Mouse (Mus musculus): ENCODE results near the gene Sde2. TPM values are rescaled to one million over a fixed set of nuclear protein-coding genes. Genes with fewer than 3 reads are reported as not detected.

The Sde2 gene
- 32.1 and 32.9 TPM in 2 replicates for polyA plus RNA-seq (2015; fragmentation: Nextera tagmentation; extraction: Ambion mirVana)

DNA sequence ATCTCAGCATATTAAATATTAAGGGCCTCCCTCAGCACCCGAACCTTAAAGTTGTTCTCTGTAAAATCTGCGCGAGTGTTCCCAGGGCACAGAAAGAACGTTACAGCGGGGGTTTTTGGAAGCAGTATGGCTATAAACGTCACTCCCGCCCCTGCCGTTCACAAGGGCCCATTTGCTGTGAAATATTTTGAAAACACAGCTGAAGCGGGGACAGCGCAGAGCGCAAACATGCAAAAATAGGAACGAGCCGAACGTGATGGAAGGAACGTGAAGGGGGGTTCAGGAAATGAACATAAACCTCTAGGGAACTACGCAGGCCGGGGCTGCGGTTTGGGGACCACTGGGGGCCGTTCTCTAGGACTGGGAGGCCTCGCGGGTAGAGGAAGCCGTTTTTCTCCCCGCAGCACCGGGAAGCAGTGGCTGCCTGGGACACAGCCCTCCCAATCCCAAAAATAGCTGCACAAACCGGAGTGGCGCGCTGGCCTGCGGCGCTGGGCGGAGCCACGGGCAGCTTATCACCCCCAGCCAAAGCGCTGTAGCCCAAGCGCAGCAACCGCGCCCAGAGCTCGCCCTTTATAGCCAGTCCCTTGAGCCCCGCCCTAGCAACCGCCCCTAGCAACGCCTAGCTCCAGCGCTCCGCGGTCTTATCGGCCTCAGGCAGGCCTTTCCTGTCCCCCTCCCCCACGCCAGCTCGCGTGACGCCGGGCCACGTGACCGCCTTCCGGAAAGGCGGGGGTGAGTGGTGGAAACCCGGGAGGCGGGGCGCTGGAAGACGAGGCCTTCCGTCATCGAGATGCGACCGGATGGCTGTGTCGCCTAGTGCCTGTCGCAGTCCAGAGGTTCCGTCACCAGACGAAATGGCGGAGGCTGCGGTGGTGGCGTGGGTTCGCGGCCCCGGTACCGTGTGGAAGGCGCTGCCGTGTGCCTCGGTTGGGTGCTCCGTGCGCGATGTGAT lies at the start of gene Sde2:
TSS of gene Sde2 (plus strand) at position 812 of the 955 bp plus-strand sequence.
- H3K4me3 ChIP-seq (ENCODE audit: low read depth, low read length): peak within 1 kb of the TSS; percentile 84
- ATAC-seq: peak; percentile 94
- peaks cover 36% of the 10 kb centered on the region for H3K4me1 ChIP-seq (ENCODE audit: control insufficient read depth, insufficient read depth, low read length)
- H3K9ac ChIP-seq (ENCODE audit: low read depth, low read length): peak within 1 kb of the TSS; percentile 87
- WGBS: under 1% methylated on average over 77 of the region's 77 CpGs
- H3K36me3 ChIP-seq (ENCODE audit: control insufficient read depth, insufficient read depth, low read length): no peaks in the 10 kb centered on the region
- peak within 1 kb of the TSS; percentile 87 for H3K4me2 ChIP-seq (ENCODE audit: low read length)
- H3K27me3 ChIP-seq (ENCODE audit: control insufficient read depth, insufficient read depth, low read depth, low read length): no peaks in the 10 kb centered on the region
- H3K9me3 ChIP-seq (replicated peaks; ENCODE audit: control insufficient read depth, low read length, poor library complexity, severe bottlenecking): no peaks in the 10 kb centered on the region
- H3K27ac ChIP-seq (ENCODE audit: low read length): peak within 1 kb of the TSS; percentile 99

DNA sequence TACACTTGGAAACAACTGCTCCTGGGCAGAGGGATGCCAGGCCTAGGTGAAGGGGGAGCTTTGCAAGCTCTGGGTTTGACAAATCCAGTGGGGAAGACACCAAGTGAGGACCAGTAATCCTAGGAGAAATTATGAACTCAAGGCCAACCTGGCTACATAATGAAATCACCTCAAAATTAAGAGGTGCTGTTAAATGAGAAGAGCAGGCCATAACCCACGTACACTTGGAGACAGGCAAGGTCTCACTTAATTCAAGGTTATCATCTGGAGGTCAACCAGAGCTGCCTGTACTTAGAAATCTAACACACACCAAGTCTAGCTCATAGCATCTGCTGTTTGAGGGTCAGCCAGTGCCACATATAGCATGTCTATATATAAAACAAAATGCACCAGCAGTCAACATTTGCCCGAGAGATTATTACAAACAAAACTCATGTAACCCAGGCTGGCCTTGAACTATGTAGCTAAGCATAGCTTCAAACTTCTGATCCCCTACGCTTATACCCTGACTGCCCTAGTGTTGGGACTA lies 49.4 kb upstream of the Sde2 start:
- Histone ChIP-seq H3K4me1 (ENCODE audit: control insufficient read depth, insufficient read depth, low read length) (no peaks in the 10 kb centered on the region), H3K27me3 (ENCODE audit: control insufficient read depth, insufficient read depth, low read depth, low read length) (no peaks in the 10 kb centered on the region), H3K9me3 (replicated peaks; ENCODE audit: control insufficient read depth, low read length, poor library complexity, severe bottlenecking) (no peaks in the 10 kb centered on the region), H3K27ac (ENCODE audit: low read length) (no peak overlapping the region), H3K36me3 (ENCODE audit: control insufficient read depth, insufficient read depth, low read length) (peaks cover 29% of the 10 kb centered on the region), H3K4me3 (ENCODE audit: low read depth, low read length) (no peak overlapping the region), H3K4me2 (ENCODE audit: low read length) (no peak overlapping the region), H3K9ac (ENCODE audit: low read depth, low read length) (no peak overlapping the region)
- WGBS: 91% methylated on average over 3 of the region's 3 CpGs
- ATAC-seq: peak; percentile 46; the same call in 1 of the 2 replicates

DNA sequence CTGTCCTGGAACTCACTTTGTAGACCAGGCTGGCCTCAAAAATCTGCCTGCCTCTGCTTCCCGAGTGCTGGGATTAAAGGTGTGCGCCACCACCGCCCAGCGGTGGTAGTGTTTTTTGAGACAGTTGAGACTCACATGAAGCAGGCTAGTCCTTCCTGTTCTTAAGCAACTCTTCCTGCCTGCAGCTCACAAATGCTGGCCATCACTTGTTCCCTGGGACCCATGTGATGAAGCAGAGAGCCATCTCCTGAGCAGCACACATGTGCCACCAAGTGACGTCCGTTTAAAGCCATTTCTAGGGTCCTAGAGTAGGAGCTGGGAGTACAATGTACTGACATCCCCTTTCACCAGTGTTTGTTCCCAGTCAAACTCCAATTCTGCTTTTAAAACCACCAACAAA lies 47.0 kb upstream of the Sde2 start:
- 90% methylated on average over 6 of the region's 6 CpGs for WGBS
- H3K27ac ChIP-seq (ENCODE audit: low read length): no peak overlapping the region
- H3K27me3 ChIP-seq (ENCODE audit: control insufficient read depth, insufficient read depth, low read depth, low read length): no peaks in the 10 kb centered on the region
- no peak for ATAC-seq
- no peak overlapping the region for H3K4me3 ChIP-seq (ENCODE audit: low read depth, low read length)
- no peak overlapping the region for H3K9ac ChIP-seq (ENCODE audit: low read depth, low read length)
- H3K4me2 ChIP-seq (ENCODE audit: low read length): no peak overlapping the region
- peaks cover 38% of the 10 kb centered on the region for H3K36me3 ChIP-seq (ENCODE audit: control insufficient read depth, insufficient read depth, low read length)
- peaks cover 9% of the 10 kb centered on the region for H3K4me1 ChIP-seq (ENCODE audit: control insufficient read depth, insufficient read depth, low read length)
- H3K9me3 ChIP-seq (replicated peaks; ENCODE audit: control insufficient read depth, low read length, poor library complexity, severe bottlenecking): no peaks in the 10 kb centered on the region

GRCm38 (mm10) chr1:180808831-180809230 lies 42.1 kb upstream of the Sde2 start:
- 63% methylated on average over 5 of the region's 5 CpGs for WGBS

GRCm38 (mm10) chr1:180810976-180811375 lies 40.0 kb upstream of the Sde2 start:
- no peaks in the 10 kb centered on the region for H3K9me3 ChIP-seq (replicated peaks; ENCODE audit: control insufficient read depth, low read length, poor library complexity, severe bottlenecking)
- no peak for ATAC-seq
- 65% methylated on average over 7 of the region's 7 CpGs for WGBS
- peaks cover 44% of the 10 kb centered on the region for H3K4me1 ChIP-seq (ENCODE audit: control insufficient read depth, insufficient read depth, low read length)
- peaks cover 17% of the 10 kb centered on the region for H3K36me3 ChIP-seq (ENCODE audit: control insufficient read depth, insufficient read depth, low read length)
- H3K27ac ChIP-seq (ENCODE audit: low read length): no peak overlapping the region
- peak overlapping the region; percentile 99 for H3K4me3 ChIP-seq (ENCODE audit: low read depth, low read length)
- no peaks in the 10 kb centered on the region for H3K27me3 ChIP-seq (ENCODE audit: control insufficient read depth, insufficient read depth, low read depth, low read length)
- H3K9ac ChIP-seq (ENCODE audit: low read depth, low read length): no peak overlapping the region
- peak overlapping the region; percentile 59 for H3K4me2 ChIP-seq (ENCODE audit: low read length)

More at GRCm38 (mm10) chr1:180808831-180809230, 42.1 kb upstream of the Sde2 start:
- Histone ChIP-seq H3K36me3 (ENCODE audit: control insufficient read depth, insufficient read depth, low read length) (peaks cover 33% of the 10 kb centered on the region), H3K4me2 (ENCODE audit: low read length) (peak overlapping the region; percentile 12; the same call in 1 of the 2 replicates), H3K9ac (ENCODE audit: low read depth, low read length) (no peak overlapping the region), H3K4me1 (ENCODE audit: control insufficient read depth, insufficient read depth, low read length) (peaks cover 28% of the 10 kb centered on the region), H3K27me3 (ENCODE audit: control insufficient read depth, insufficient read depth, low read depth, low read length) (no peaks in the 10 kb centered on the region), H3K27ac (ENCODE audit: low read length) (no peak overlapping the region), H3K9me3 (replicated peaks; ENCODE audit: control insufficient read depth, low read length, poor library complexity, severe bottlenecking) (no peaks in the 10 kb centered on the region), H3K4me3 (ENCODE audit: low read depth, low read length) (no peak overlapping the region)
- ATAC-seq: no peak

GRCm38 (mm10) chr1:180811596-180812462 lies 39.1 kb upstream of the Sde2 start:
- Histone ChIP-seq H3K4me2 (ENCODE audit: low read length) (peak overlapping the region; percentile 59), H3K4me1 (ENCODE audit: control insufficient read depth, insufficient read depth, low read length) (peaks cover 44% of the 10 kb centered on the region), H3K27me3 (ENCODE audit: control insufficient read depth, insufficient read depth, low read depth, low read length) (no peaks in the 10 kb centered on the region), H3K27ac (ENCODE audit: low read length) (peak overlapping the region; percentile 100), H3K36me3 (ENCODE audit: control insufficient read depth, insufficient read depth, low read length) (peaks cover 14% of the 10 kb centered on the region), H3K9me3 (replicated peaks; ENCODE audit: control insufficient read depth, low read length, poor library complexity, severe bottlenecking) (no peaks in the 10 kb centered on the region), H3K9ac (ENCODE audit: low read depth, low read length) (peak overlapping the region; percentile 99), H3K4me3 (ENCODE audit: low read depth, low read length) (peak overlapping the region; percentile 99)
- ATAC-seq: no peak
- WGBS: 3% methylated on average over 27 of the region's 27 CpGs

- Histone ChIP-seq H3K4me1 (ENCODE audit: control insufficient read depth, insufficient read depth, low read length) (peaks cover 42% of the 10 kb centered on the region), H3K9me3 (replicated peaks; ENCODE audit: control insufficient read depth, low read length, poor library complexity, severe bottlenecking) (no peaks in the 10 kb centered on the region), H3K4me3 (ENCODE audit: low read depth, low read length) (peak overlapping the region; percentile 99), H3K36me3 (ENCODE audit: control insufficient read depth, insufficient read depth, low read length) (peaks cover 10% of the 10 kb centered on the region), H3K9ac (ENCODE audit: low read depth, low read length) (peak overlapping the region; percentile 99), H3K4me2 (ENCODE audit: low read length) (peak overlapping the region; percentile 59), H3K27me3 (ENCODE audit: control insufficient read depth, insufficient read depth, low read depth, low read length) (no peaks in the 10 kb centered on the region), H3K27ac (ENCODE audit: low read length) (peak overlapping the region; percentile 100)
- under 1% methylated on average over 71 of the region's 71 CpGs for WGBS
- ATAC-seq: peak; percentile 51
Measured at GRCm38 (mm10) chr1:180812463-180813408, 38.2 kb upstream of the Sde2 start.

DNA sequence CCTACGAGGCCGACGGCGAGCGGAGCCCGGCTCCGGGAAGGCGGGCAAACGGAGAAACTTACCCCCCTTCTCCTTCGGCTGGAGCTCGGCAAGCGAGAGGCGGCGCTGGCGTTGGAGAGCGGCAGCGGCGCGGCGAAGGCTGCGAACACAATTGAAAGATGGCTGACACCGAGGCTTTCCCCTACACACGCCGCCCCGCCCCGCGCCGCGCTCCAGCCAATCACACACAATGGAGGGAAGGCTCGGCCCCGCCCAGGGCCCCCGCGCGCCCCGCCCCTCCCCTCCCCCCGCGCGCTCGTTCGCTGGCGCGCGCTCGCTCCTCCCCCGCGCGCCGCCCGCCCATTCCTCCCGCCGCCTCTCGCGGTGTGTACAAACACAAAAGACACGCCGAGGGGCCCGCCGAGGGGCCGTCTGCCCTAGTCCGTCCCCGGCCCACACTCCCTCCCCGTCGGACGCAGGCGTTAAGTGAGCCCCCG lies 37.5 kb upstream of the Sde2 start:
- peak; percentile 96 for ATAC-seq

More for the DNA sequence above, 37.5 kb upstream of the Sde2 start:
- H3K36me3 ChIP-seq (ENCODE audit: control insufficient read depth, insufficient read depth, low read length): peaks cover 6% of the 10 kb centered on the region
- WGBS: 1% methylated on average over 30 of the region's 65 CpGs
- peak overlapping the region; percentile 60 for H3K4me2 ChIP-seq (ENCODE audit: low read length)
- H3K4me3 ChIP-seq (ENCODE audit: low read depth, low read length): peak overlapping the region; percentile 99
- no peaks in the 10 kb centered on the region for H3K9me3 ChIP-seq (replicated peaks; ENCODE audit: control insufficient read depth, low read length, poor library complexity, severe bottlenecking)
- H3K4me1 ChIP-seq (ENCODE audit: control insufficient read depth, insufficient read depth, low read length): peaks cover 38% of the 10 kb centered on the region
- no peaks in the 10 kb centered on the region for H3K27me3 ChIP-seq (ENCODE audit: control insufficient read depth, insufficient read depth, low read depth, low read length)
- peak overlapping the region; percentile 100 for H3K27ac ChIP-seq (ENCODE audit: low read length)
- peak overlapping the region; percentile 99 for H3K9ac ChIP-seq (ENCODE audit: low read depth, low read length)

All from midbrain, embryonic 16.5 days (tissue).